Mouse (Mus musculus): ENCODE data around the gene Ccer2. TPM values are rescaled to one million over a fixed set of nuclear protein-coding genes. Genes with fewer than 3 reads are reported as not detected.

The Ccer2 gene
- polyA plus RNA-seq, 1 experiment: not detected

GRCm38 (mm10) chr7:28774164-28774563 is 18.2 kb downstream of the Ccer2 start:
- Histone ChIP-seq H3K4me3 (replicated peaks; ENCODE audit: control insufficient read depth, low read depth, low read length) (no peak overlapping the region), H3K4me1 (ENCODE audit: control insufficient read depth, insufficient read depth, low read length) (no peaks in the 10 kb centered on the region), H3K27ac (ENCODE audit: control insufficient read depth, insufficient read depth, low read depth, low read length, poor library complexity) (no peak overlapping the region)
- TF ChIP-seq CTCF (IDR thresholded peaks at IDR 0.05; ENCODE audit: control insufficient read depth, insufficient read depth, low read length) (no peak), POLR2A (IDR thresholded peaks at IDR 0.05; ENCODE audit: borderline replicate concordance, control insufficient read depth, low read depth, low read length) (no peak)
- WGBS: 86% methylated on average over 12 of the region's 12 CpGs

- Histone ChIP-seq H3K4me3 (replicated peaks; ENCODE audit: control insufficient read depth, low read depth, low read length) (no peak overlapping the region), H3K4me1 (ENCODE audit: control insufficient read depth, insufficient read depth, low read length) (no peaks in the 10 kb centered on the region), H3K27ac (ENCODE audit: control insufficient read depth, insufficient read depth, low read depth, low read length, poor library complexity) (no peak overlapping the region)
- 88% methylated on average over 7 of the region's 7 CpGs for WGBS
- no peak for TF ChIP-seq CTCF (IDR thresholded peaks at IDR 0.05; ENCODE audit: control insufficient read depth, insufficient read depth, low read length)
- TF ChIP-seq POLR2A (IDR thresholded peaks at IDR 0.05; ENCODE audit: borderline replicate concordance, control insufficient read depth, low read depth, low read length): no peak
Observed at GRCm38 (mm10) chr7:28775129-28775528, 19.2 kb downstream of the Ccer2 start.

- H3K4me3 ChIP-seq (replicated peaks; ENCODE audit: control insufficient read depth, low read depth, low read length): no peak overlapping the region
- H3K4me1 ChIP-seq (ENCODE audit: control insufficient read depth, insufficient read depth, low read length): peaks cover 9% of the 10 kb centered on the region
- WGBS: 88% methylated on average over 9 of the region's 9 CpGs
- TF ChIP-seq CTCF (IDR thresholded peaks at IDR 0.05; ENCODE audit: control insufficient read depth, insufficient read depth, low read length) (no peak), POLR2A (IDR thresholded peaks at IDR 0.05; ENCODE audit: borderline replicate concordance, control insufficient read depth, low read depth, low read length) (no peak)
- no peak overlapping the region for H3K27ac ChIP-seq (ENCODE audit: control insufficient read depth, insufficient read depth, low read depth, low read length, poor library complexity)
Observed at GRCm38 (mm10) chr7:28778825-28779224, 22.9 kb downstream of the Ccer2 start.

GRCm38 (mm10) chr7:28780067-28780658 is 24.2 kb downstream of the Ccer2 start:
- peak overlapping the region; percentile 29 for H3K4me3 ChIP-seq (replicated peaks; ENCODE audit: control insufficient read depth, low read depth, low read length)
- H3K4me1 ChIP-seq (ENCODE audit: control insufficient read depth, insufficient read depth, low read length): peaks cover 9% of the 10 kb centered on the region
- WGBS: 33% methylated on average over 6 of the region's 6 CpGs
- peak overlapping the region; percentile 76 for H3K27ac ChIP-seq (ENCODE audit: control insufficient read depth, insufficient read depth, low read depth, low read length, poor library complexity)
- TF ChIP-seq CTCF (IDR thresholded peaks at IDR 0.05; ENCODE audit: control insufficient read depth, insufficient read depth, low read length) (peak; percentile 70), POLR2A (IDR thresholded peaks at IDR 0.05; ENCODE audit: borderline replicate concordance, control insufficient read depth, low read depth, low read length) (no peak)

- 13% methylated on average over 7 of the region's 7 CpGs for WGBS
Observed at GRCm38 (mm10) chr7:28780857-28781256, 24.9 kb downstream of the Ccer2 start.

GRCm38 (mm10) chr7:28781261-28781663 is 25.3 kb downstream of the Ccer2 start:
- no peak for TF ChIP-seq POLR2A (IDR thresholded peaks at IDR 0.05; ENCODE audit: borderline replicate concordance, control insufficient read depth, low read depth, low read length)
- TF ChIP-seq CTCF (IDR thresholded peaks at IDR 0.05; ENCODE audit: control insufficient read depth, insufficient read depth, low read length): no peak
- H3K4me3 ChIP-seq (replicated peaks; ENCODE audit: control insufficient read depth, low read depth, low read length): peak overlapping the region; percentile 49
- 33% methylated on average over 8 of the region's 8 CpGs for WGBS
- H3K4me1 ChIP-seq (ENCODE audit: control insufficient read depth, insufficient read depth, low read length): peaks cover 9% of the 10 kb centered on the region
- H3K27ac ChIP-seq (ENCODE audit: control insufficient read depth, insufficient read depth, low read depth, low read length, poor library complexity): peak overlapping the region; percentile 76

More at GRCm38 (mm10) chr7:28780857-28781256, 24.9 kb downstream of the Ccer2 start:
- Histone ChIP-seq H3K4me1 (ENCODE audit: control insufficient read depth, insufficient read depth, low read length) (peaks cover 9% of the 10 kb centered on the region), H3K4me3 (replicated peaks; ENCODE audit: control insufficient read depth, low read depth, low read length) (peak overlapping the region; percentile 49), H3K27ac (ENCODE audit: control insufficient read depth, insufficient read depth, low read depth, low read length, poor library complexity) (peak overlapping the region; percentile 76)
- TF ChIP-seq POLR2A (IDR thresholded peaks at IDR 0.05; ENCODE audit: borderline replicate concordance, control insufficient read depth, low read depth, low read length): no peak
- no peak for TF ChIP-seq CTCF (IDR thresholded peaks at IDR 0.05; ENCODE audit: control insufficient read depth, insufficient read depth, low read length)

GRCm38 (mm10) chr7:28785161-28785560 is 29.2 kb downstream of the Ccer2 start:
- Histone ChIP-seq H3K4me3 (replicated peaks; ENCODE audit: control insufficient read depth, low read depth, low read length) (no peak overlapping the region), H3K27ac (ENCODE audit: control insufficient read depth, insufficient read depth, low read depth, low read length, poor library complexity) (no peak overlapping the region), H3K4me1 (ENCODE audit: control insufficient read depth, insufficient read depth, low read length) (peaks cover 10% of the 10 kb centered on the region)
- TF ChIP-seq CTCF (IDR thresholded peaks at IDR 0.05; ENCODE audit: control insufficient read depth, insufficient read depth, low read length): no peak
- TF ChIP-seq POLR2A (IDR thresholded peaks at IDR 0.05; ENCODE audit: borderline replicate concordance, control insufficient read depth, low read depth, low read length): no peak
- WGBS: 78% methylated on average over 5 of the region's 5 CpGs

- 79% methylated on average over 9 of the region's 9 CpGs for WGBS
- peaks cover 3% of the 10 kb centered on the region; the same call in 1 of the 2 replicates for H3K4me1 ChIP-seq (ENCODE audit: control insufficient read depth, insufficient read depth, low read length)
Observed at GRCm38 (mm10) chr7:28787884-28788283, 31.9 kb downstream of the Ccer2 start.

More at GRCm38 (mm10) chr7:28787884-28788283, 31.9 kb downstream of the Ccer2 start:
- no peak for TF ChIP-seq CTCF (IDR thresholded peaks at IDR 0.05; ENCODE audit: control insufficient read depth, insufficient read depth, low read length)
- TF ChIP-seq POLR2A (IDR thresholded peaks at IDR 0.05; ENCODE audit: borderline replicate concordance, control insufficient read depth, low read depth, low read length): no peak
- peak overlapping the region; percentile 20; the same call in 1 of the 2 replicates for H3K27ac ChIP-seq (ENCODE audit: control insufficient read depth, insufficient read depth, low read depth, low read length, poor library complexity)
- no peak overlapping the region for H3K4me3 ChIP-seq (replicated peaks; ENCODE audit: control insufficient read depth, low read depth, low read length)
